Mouse (Mus musculus) ovary, adult 2 months (tissue): Measurements from ENCODE around the gene Arl6ip6. TPM values are rescaled to one million over a fixed set of nuclear protein-coding genes. Genes with fewer than 3 reads are reported as not detected.

ENCODE experiments used
- polyA plus RNA-seq: library from polyadenylated mRNA; depleted of rRNA; stranded (reverse); fragments of >200 nt; gene quantifications from 2 replicates; pipeline ENCODE4 v1.2.3, GENCODE M21; 2012; rRNA removed

Gene Arl6ip6
- polyA plus RNA-seq, result 11.3 TPM in 2 replicates

GRCm38 (mm10) chr2:53191523-53192220 is at the start of gene Arl6ip6:
TSS of gene Arl6ip6 (plus strand) at chr2:53191726.

GRCm38 (mm10) chr2:53190684-53191511 is 628 bp upstream of the Arl6ip6 start, which contains the start of gene Prpf40a:
TSS of gene Prpf40a (minus strand) at chr2:53191284.

Other genes with a start within 250 kb of the Arl6ip6 start
- 36.8 and 42.2 TPM in 2 replicates for gene Prpf40a, start 442 bp upstream of the Arl6ip6 start, polyA plus RNA-seq